Mouse (Mus musculus): ENCODE results near the gene Tmigd3. TPM values are rescaled to one million over a fixed set of nuclear protein-coding genes. Genes with fewer than 3 reads are reported as not detected.
A peak's percentile ranks its signal among the peaks of the same experiment; 100 is the strongest.

The Tmigd3 gene
- total and polyA plus RNA-seq, 3 experiments = 0.27 to 0.36 TPM; not detected in 1

DNA sequence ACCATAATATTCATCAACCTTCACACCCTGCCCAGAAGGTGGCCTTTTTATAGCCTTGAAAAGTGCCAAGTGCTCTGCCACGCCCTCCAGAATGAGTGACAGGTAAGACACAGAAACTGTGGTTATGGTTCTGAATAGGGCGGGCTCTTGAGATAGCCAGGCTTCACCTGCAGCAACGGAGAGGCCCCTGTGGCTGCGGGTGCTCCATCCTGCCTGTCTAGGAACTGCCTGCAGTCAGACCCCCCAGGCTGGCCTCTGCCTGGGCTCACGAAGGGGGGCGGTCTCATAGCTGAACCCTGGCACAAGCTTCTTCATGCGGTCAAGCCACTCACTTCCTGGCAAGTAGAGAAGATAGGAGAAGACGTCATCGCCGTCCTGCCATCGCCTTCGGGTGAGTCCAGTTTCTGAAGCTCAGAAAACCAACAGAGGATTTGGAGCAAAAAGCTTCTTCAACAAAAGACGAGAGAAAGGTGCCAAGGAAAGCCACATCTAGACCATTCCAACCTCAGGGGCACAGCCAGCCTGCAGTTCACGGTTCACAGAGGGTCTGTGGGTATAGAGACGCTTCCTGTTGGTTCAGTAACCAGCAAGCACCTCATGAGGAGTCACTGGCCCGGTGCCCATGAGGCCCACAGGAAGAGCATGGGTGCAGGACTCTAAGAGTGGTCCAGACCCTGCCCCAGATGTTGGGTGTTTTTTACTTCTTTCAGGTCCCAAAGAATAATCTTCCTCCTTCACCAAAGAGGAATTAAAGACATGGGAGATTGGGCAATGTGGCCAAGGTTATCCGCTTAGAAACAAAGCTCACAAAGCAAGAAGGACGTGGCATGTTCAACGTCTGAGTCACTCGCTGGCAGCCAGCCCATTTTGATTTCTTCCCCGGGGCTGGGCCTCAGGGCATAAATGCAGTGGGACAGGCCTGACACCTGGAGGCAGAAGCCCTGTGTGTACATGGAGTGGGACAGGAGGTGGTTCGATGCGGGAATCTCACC is 24.2 kb downstream of the Tmigd3 start (continued):
- TF ChIP-seq ETS1 (IDR thresholded peaks at IDR 0.05; ENCODE audit: low read depth, low read length) (peak; percentile 85), CHD1 (IDR thresholded peaks at IDR 0.05; ENCODE audit: low read depth, low read length) (no peak), E2F4 (IDR thresholded peaks at IDR 0.05; ENCODE audit: borderline replicate concordance, low read depth, low read length) (no peak), POLR2A (IDR thresholded peaks at IDR 0.05; ENCODE audit: control insufficient read depth in 1 of 2, insufficient read depth in 1 of 2, low read depth in 1 of 2, low read length in 2 of 2, poor library complexity in 1 of 2) (peak in 1 of 2 experiments; percentile 20; a peak in 2 of 4 replicates), EP300 (IDR thresholded peaks at IDR 0.05; ENCODE audit: low read depth in 1 of 2, low read length in 2 of 2) (peak; percentile 63; a peak in 2 of 4 replicates), BHLHE40 (IDR thresholded peaks at IDR 0.05; ENCODE audit: borderline replicate concordance, low read depth, low read length) (no peak), USF1 (IDR thresholded peaks at IDR 0.05; ENCODE audit: low read depth, low read length) (no peak), GATA1 (IDR thresholded peaks at IDR 0.05; ENCODE audit: low read depth, low read length) (0 out of 2 replicates have a peak, but pooled peaks have one; percentile 15), MYC (IDR thresholded peaks at IDR 0.05; ENCODE audit: low read depth, low read length) (peak; percentile 91; the same call in 1 of the 2 replicates), CTCF (IDR thresholded peaks at IDR 0.05 in 2 of 3, conservative IDR thresholded peaks at IDR 0.05 in 1 of 3; ENCODE audit: control insufficient read depth in 1 of 3, insufficient read depth in 1 of 3, low read depth in 2 of 3, low read length in 3 of 3, poor library complexity in 1 of 3, severe bottlenecking in 1 of 3) (peak; percentile 61 to 93 (median 92)), MAX (IDR thresholded peaks at IDR 0.05; ENCODE audit: low read length) (peak; percentile 76), RCOR1 (IDR thresholded peaks at IDR 0.05; ENCODE audit: low read depth, low read length) (no peak; the same call in 1 of the 2 replicates), ZKSCAN1 (IDR thresholded peaks at IDR 0.05; ENCODE audit: low read depth, low read length) (no peak), ZC3H11A (IDR thresholded peaks at IDR 0.05; ENCODE audit: low read depth, low read length) (peak; percentile 98), CHD2 (IDR thresholded peaks at IDR 0.05; ENCODE audit: low read length) (no peak), USF2 (IDR thresholded peaks at IDR 0.05; ENCODE audit: borderline replicate concordance in 1 of 2, insufficient read depth in 1 of 2, low read depth in 1 of 2, low read length in 2 of 2) (no peak), MYB (IDR thresholded peaks at IDR 0.05; ENCODE audit: low read depth, low read length) (no peak), MXI1 (IDR thresholded peaks at IDR 0.05; ENCODE audit: low read depth, low read length) (peak; percentile 84; the same call in 1 of the 2 replicates), TCF12 (IDR thresholded peaks at IDR 0.05; ENCODE audit: low read depth, low read length) (no peak; the same call in 1 of the 2 replicates), ZNF384 (IDR thresholded peaks at IDR 0.05; ENCODE audit: low read depth, low read length) (peak; percentile 6; the same call in 1 of the 2 replicates), SMC3 (IDR thresholded peaks at IDR 0.05; ENCODE audit: low read depth, low read length) (peak; percentile 97), TAL1 (IDR thresholded peaks at IDR 0.05; ENCODE audit: low read length) (no peak)

DNA sequence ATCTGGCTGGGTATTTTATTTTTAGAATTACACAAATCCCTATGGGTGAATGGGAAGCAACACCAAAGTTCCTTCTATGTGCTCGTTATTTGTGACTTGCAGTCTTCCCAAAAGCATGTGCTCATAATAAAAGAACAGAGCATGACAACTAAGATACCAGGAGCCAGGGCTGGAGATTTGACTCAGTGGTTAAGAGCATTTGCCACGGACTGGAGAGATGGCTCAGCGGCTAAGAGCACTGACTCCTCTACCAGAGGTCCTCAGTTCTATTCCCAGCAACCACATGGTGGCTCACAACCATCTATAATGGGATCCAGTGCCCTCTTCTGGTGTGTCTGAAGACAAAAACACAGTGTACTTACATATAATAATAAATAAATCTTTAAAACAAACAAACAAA is 26.1 kb downstream of the Tmigd3 start:
- TF ChIP-seq NELFE (IDR thresholded peaks at IDR 0.05; ENCODE audit: low read depth, low read length) (no peak), UBTF (IDR thresholded peaks at IDR 0.05; ENCODE audit: borderline replicate concordance, insufficient read depth, low read depth, low read length) (no peak), GABPA (IDR thresholded peaks at IDR 0.05; ENCODE audit: low read depth, low read length) (no peak), POLR2A (IDR thresholded peaks at IDR 0.05; ENCODE audit: control insufficient read depth in 1 of 2, insufficient read depth in 1 of 2, low read depth in 1 of 2, low read length in 2 of 2, poor library complexity in 1 of 2) (no peak), USF2 (IDR thresholded peaks at IDR 0.05; ENCODE audit: borderline replicate concordance in 1 of 2, insufficient read depth in 1 of 2, low read depth in 1 of 2, low read length in 2 of 2) (no peak), RAD21 (IDR thresholded peaks at IDR 0.05; ENCODE audit: low read depth, low read length) (no peak), POLR2AphosphoS5 (IDR thresholded peaks at IDR 0.05; ENCODE audit: borderline replicate concordance, low read depth, low read length) (no peak), SIN3A (IDR thresholded peaks at IDR 0.05; ENCODE audit: low read length) (no peak), NRF1 (IDR thresholded peaks at IDR 0.05; ENCODE audit: insufficient read depth, low read depth, low read length, poor library complexity, severe bottlenecking) (no peak), RCOR1 (IDR thresholded peaks at IDR 0.05; ENCODE audit: low read depth, low read length) (no peak), SMC3 (IDR thresholded peaks at IDR 0.05; ENCODE audit: low read depth, low read length) (no peak)
- Histone ChIP-seq H3K4me3 (ENCODE audit: control insufficient read depth in 1 of 2, insufficient read depth in 1 of 2, low read depth in 2 of 2, low read length in 2 of 2) (no peak overlapping the region), H3K36me3 (ENCODE audit: control insufficient read depth in 1 of 2, insufficient read depth in 2 of 2, low read length in 2 of 2) (peaks cover 0 to 19% of the 10 kb centered on the region in 2 experiments; a peak in 2 of 4 replicates), H3K4me1 (ENCODE audit: control insufficient read depth in 1 of 2, insufficient read depth in 2 of 2, low read length in 2 of 2) (peaks cover 7 to 37% of the 10 kb centered on the region in 2 experiments), H3K9me3 (replicated peaks; ENCODE audit: insufficient read depth, low read length) (no peaks in the 10 kb centered on the region), H3K9ac (ENCODE audit: control insufficient read depth, low read depth, low read length, poor library complexity, severe bottlenecking) (no peak overlapping the region), H3K27ac (ENCODE audit: control insufficient read depth, low read depth, low read length) (no peak overlapping the region), H3K27me3 (ENCODE audit: control insufficient read depth in 1 of 2, insufficient read depth in 2 of 2, low read length in 2 of 2) (no peaks in the 10 kb centered on the region), H3K79me2 (ENCODE audit: control insufficient read depth, insufficient read depth, low read length, poor library complexity) (no peaks in the 10 kb centered on the region)
- no peak for DNase-seq (ENCODE audit: low read depth, low spot score)
